Mouse (Mus musculus): ENCODE measurements around the gene Uchl3. TPM values are rescaled to one million over a fixed set of nuclear protein-coding genes. Genes with fewer than 3 reads are reported as not detected.
A peak's percentile ranks its signal among the peaks of the same experiment; 100 is the strongest.

Uchl3 gene
- total and polyA plus RNA-seq, 2 experiments from 2014 or later: 43.5 to 241 TPM

DNA sequence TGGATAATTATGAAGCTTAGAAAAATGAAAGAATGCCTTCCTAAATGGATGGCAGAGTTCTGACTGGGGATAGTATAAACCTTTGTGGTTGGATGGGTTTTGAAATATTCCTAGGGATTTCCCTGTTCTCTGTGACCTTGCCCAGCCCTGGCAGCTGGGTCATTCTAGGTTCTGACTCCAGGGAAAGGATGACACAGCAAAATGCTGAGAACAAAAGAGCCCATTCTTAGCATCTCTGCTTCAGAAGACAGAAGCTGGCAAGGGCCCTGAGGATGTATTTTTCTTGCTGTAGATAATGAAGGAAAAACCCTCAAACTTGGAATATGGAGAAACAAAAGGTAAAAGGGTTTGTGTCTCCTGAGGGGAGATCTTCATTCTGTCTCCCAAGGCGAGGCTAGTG is 40.6 kb upstream of the Uchl3 start:
- no peak overlapping the region for H3K4me2 ChIP-seq (ENCODE audit: low read depth, low read length)
- H3K9ac ChIP-seq (replicated peaks; ENCODE audit: low read length): no peak overlapping the region
- no peak for DNase-seq (ENCODE audit: low spot score)
- H3K27ac ChIP-seq: no peak overlapping the region
- 67% methylated on average over 1 of the region's 1 CpGs for WGBS
- H3K4me3 ChIP-seq (ENCODE audit: low read length): no peak overlapping the region
- no peaks in the 10 kb centered on the region for H3K4me1 ChIP-seq (ENCODE audit: insufficient read depth, low read length)
- no peaks in the 10 kb centered on the region for H3K27me3 ChIP-seq (ENCODE audit: insufficient read depth, low read length)
- no peaks in the 10 kb centered on the region for H3K9me3 ChIP-seq (ENCODE audit: low read length)
- no peak for ATAC-seq
- H3K36me3 ChIP-seq (ENCODE audit: insufficient read depth, low read length): no peaks in the 10 kb centered on the region
- TF ChIP-seq CTCF (IDR thresholded peaks at IDR 0.05; ENCODE audit: low read depth): no peak

DNA sequence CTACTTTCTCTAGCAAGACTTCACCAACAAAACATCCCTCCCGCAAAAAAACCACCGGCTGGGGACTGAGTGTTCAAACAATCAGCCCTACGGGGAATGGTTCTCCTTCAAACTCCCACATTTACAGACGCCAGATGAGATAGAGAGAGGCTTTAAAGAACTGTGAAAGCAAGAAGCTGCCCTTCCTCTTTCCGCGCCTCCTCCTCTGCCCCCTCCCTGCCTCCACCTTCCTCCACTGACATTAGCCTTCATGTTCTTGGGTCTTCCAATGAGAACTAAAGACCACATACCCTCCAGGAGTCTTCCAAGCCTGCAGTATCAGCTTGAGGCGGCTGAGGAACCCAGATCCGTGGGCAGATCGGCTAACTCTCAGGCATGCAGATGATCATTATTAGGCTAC is 37.6 kb upstream of the Uchl3 start:
- Histone ChIP-seq H3K9ac (replicated peaks; ENCODE audit: low read length) (no peak overlapping the region), H3K4me1 (ENCODE audit: insufficient read depth, low read length) (no peaks in the 10 kb centered on the region), H3K27me3 (ENCODE audit: insufficient read depth, low read length) (no peaks in the 10 kb centered on the region), H3K36me3 (ENCODE audit: insufficient read depth, low read length) (no peaks in the 10 kb centered on the region), H3K4me3 (ENCODE audit: low read length) (no peak overlapping the region), H3K4me2 (ENCODE audit: low read depth, low read length) (no peak overlapping the region), H3K27ac (no peak overlapping the region), H3K9me3 (ENCODE audit: low read length) (no peaks in the 10 kb centered on the region)
- TF ChIP-seq CTCF (IDR thresholded peaks at IDR 0.05; ENCODE audit: low read depth): no peak
- DNase-seq (ENCODE audit: low spot score): no peak
- ATAC-seq: no peak
- 76% methylated on average over 9 of the region's 9 CpGs for WGBS

DNA sequence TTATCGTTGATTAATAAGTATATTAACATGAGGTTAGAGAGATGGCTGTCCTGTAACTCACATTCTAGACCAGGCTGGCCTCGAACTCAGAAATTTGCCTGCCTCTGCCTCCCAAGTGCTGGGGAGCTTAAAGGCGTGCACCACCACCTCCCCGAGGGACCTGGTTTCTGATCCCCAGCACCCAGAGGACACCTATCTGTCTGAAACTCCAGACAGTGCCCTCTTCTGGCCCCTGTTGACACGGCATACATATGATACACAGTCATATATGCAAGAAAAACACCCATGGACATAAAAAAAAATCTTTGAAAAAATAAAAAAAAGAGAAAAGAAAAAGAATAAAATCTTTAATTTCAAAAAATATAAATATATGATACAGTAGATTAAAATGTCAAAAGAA is 36.1 kb upstream of the Uchl3 start:
- DNase-seq (ENCODE audit: low spot score): no peak
- Histone ChIP-seq H3K27ac (no peak overlapping the region), H3K9ac (replicated peaks; ENCODE audit: low read length) (no peak overlapping the region), H3K36me3 (ENCODE audit: insufficient read depth, low read length) (no peaks in the 10 kb centered on the region), H3K4me2 (ENCODE audit: low read depth, low read length) (no peak overlapping the region), H3K9me3 (ENCODE audit: low read length) (no peaks in the 10 kb centered on the region), H3K27me3 (ENCODE audit: insufficient read depth, low read length) (no peaks in the 10 kb centered on the region), H3K4me3 (ENCODE audit: low read length) (no peak overlapping the region), H3K4me1 (ENCODE audit: insufficient read depth, low read length) (no peaks in the 10 kb centered on the region)
- no peak for ATAC-seq
- TF ChIP-seq CTCF (IDR thresholded peaks at IDR 0.05; ENCODE audit: low read depth): no peak
- WGBS: 93% methylated on average over 5 of the region's 5 CpGs

DNA sequence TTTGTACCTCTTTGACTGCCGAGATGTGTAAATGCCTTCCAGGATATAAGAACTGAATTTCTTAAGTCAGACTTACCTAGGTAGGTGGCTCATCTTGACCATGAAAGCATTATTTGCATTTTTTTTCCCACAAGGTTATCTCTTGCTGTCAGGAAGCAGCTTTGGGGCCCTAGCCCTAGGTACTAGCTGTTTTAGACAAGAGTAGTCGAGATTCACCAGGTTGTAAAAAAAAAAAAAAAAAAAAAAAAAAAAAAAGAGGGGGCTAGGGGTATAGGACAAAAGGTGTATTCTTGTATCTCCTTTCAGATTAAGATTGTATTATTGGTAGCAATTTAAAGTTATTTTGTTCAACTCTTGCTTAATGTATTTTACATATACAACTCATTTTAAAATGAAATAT is 23.2 kb upstream of the Uchl3 start:
- H3K36me3 ChIP-seq (ENCODE audit: insufficient read depth, low read length): peaks cover 13% of the 10 kb centered on the region; the same call in 1 of the 2 replicates
- no peak for ATAC-seq
- no peaks in the 10 kb centered on the region for H3K9me3 ChIP-seq (ENCODE audit: low read length)
- H3K9ac ChIP-seq (replicated peaks; ENCODE audit: low read length): no peak overlapping the region
- WGBS: 89% methylated on average over 2 of the region's 2 CpGs
- H3K27me3 ChIP-seq (ENCODE audit: insufficient read depth, low read length): no peaks in the 10 kb centered on the region
- no peak overlapping the region for H3K4me3 ChIP-seq (ENCODE audit: low read length)
- H3K27ac ChIP-seq: no peak overlapping the region
- H3K4me2 ChIP-seq (ENCODE audit: low read depth, low read length): no peak overlapping the region
- TF ChIP-seq CTCF (IDR thresholded peaks at IDR 0.05; ENCODE audit: low read depth): no peak
- H3K4me1 ChIP-seq (ENCODE audit: insufficient read depth, low read length): no peaks in the 10 kb centered on the region
- DNase-seq (ENCODE audit: low spot score): no peak

DNA sequence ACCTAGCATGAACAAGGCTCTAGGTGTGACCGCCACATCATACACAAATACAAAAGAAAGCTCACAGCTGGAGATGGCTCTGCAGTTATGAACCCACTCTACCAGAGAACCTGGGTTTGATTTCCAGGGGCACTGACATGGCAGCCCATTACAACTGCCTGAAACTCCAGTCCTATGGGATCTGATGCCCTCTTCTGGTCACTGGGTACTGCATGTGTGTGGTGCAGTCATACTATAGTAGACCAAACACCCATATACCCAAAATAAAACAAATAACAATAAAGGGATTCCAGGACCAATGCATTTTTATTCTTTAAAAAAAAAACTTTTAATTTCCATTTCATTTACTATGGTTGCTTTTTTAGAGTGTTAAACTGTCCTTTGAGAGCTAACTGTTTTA is 18.0 kb upstream of the Uchl3 start:
- DNase-seq (ENCODE audit: low spot score): no peak
- Histone ChIP-seq H3K4me1 (ENCODE audit: insufficient read depth, low read length) (peaks cover 8% of the 10 kb centered on the region; the same call in 1 of the 2 replicates), H3K4me3 (ENCODE audit: low read length) (no peak overlapping the region), H3K9me3 (ENCODE audit: low read length) (no peaks in the 10 kb centered on the region), H3K27me3 (ENCODE audit: insufficient read depth, low read length) (no peaks in the 10 kb centered on the region), H3K36me3 (ENCODE audit: insufficient read depth, low read length) (peaks cover 13% of the 10 kb centered on the region; the same call in 1 of the 2 replicates), H3K4me2 (ENCODE audit: low read depth, low read length) (no peak overlapping the region), H3K9ac (replicated peaks; ENCODE audit: low read length) (no peak overlapping the region), H3K27ac (no peak overlapping the region)
- WGBS: 97% methylated on average over 1 of the region's 1 CpGs
- peak; percentile 40 for TF ChIP-seq CTCF (IDR thresholded peaks at IDR 0.05; ENCODE audit: low read depth)
- ATAC-seq: no peak

DNA sequence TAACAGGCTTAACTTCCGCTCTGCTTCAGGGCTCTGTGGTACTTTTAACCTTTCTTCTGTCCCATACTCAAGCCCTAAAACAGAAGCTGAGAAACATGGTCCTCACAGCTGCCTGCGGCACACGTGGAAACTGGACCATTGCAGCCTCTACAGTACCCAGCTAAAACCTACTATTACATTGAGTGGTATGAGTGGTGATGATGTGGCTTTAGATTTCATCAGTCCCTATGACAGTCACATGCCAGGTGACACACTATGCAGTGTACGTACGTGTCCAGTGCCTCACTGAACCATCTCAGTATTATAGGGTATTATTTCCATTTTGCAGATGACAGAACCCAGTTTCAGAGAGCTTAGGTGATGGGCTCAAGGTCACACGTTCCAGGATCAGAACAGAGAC is 16.4 kb upstream of the Uchl3 start:
- ATAC-seq (no peak), DNase-seq (ENCODE audit: low spot score) (no peak)
- no peak overlapping the region for H3K9ac ChIP-seq (replicated peaks; ENCODE audit: low read length)
- no peaks in the 10 kb centered on the region for H3K9me3 ChIP-seq (ENCODE audit: low read length)
- no peak overlapping the region for H3K27ac ChIP-seq
- H3K4me1 ChIP-seq (ENCODE audit: insufficient read depth, low read length): peaks cover 8% of the 10 kb centered on the region; the same call in 1 of the 2 replicates
- no peak overlapping the region for H3K4me2 ChIP-seq (ENCODE audit: low read depth, low read length)
- TF ChIP-seq CTCF (IDR thresholded peaks at IDR 0.05; ENCODE audit: low read depth): no peak
- peaks cover 10% of the 10 kb centered on the region; the same call in 1 of the 2 replicates for H3K36me3 ChIP-seq (ENCODE audit: insufficient read depth, low read length)
- no peaks in the 10 kb centered on the region for H3K27me3 ChIP-seq (ENCODE audit: insufficient read depth, low read length)
- 89% methylated on average over 6 of the region's 6 CpGs for WGBS
- no peak overlapping the region for H3K4me3 ChIP-seq (ENCODE audit: low read length)

DNA sequence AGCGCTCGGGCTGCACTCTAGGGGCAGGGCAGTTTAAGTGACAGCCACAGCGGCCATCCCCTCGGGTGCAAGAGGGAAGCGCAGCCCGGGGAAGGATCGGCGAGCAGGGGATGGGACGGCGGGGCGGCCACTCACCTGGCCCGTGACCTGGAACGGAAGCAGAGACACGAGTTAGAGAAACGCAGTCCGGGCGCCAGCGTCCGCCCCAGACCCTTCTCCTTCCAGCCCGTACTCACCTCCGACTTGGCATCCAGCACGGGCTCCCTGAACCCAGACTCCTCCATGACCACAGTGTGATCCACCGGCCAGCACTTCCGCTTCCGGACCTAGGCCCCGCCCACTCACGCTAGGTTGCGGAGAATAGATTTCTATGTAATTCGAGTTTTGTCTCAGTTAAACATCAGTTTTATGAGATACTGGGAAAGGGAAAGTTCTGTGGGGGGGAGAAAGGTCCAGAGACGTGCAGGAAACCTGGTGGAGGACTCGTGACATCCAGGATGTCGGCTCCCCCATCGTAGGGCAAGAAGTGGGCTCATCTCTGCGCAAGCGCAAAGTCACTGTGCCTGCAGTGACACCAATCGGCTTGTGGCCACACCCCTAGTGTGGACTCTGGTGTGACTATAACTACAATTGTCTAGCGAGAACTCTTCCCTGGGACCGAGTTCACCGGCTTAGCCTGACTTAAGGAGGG is 13.5 kb upstream of the Uchl3 start, which contains the start of gene Commd6:
Commd6 (minus strand) TSS at position 534 of the 691 bp plus-strand sequence.
- Histone ChIP-seq H3K4me2 (ENCODE audit: low read depth, low read length) (peak within 1 kb of the TSS; percentile 90), H3K9ac (replicated peaks; ENCODE audit: low read length) (peak within 1 kb of the TSS; percentile 80), H3K27ac (peak within 1 kb of the TSS; percentile 88), H3K27me3 (ENCODE audit: insufficient read depth, low read length) (no peaks in the 10 kb centered on the region), H3K9me3 (ENCODE audit: low read length) (no peaks in the 10 kb centered on the region), H3K4me1 (ENCODE audit: insufficient read depth, low read length) (peaks cover 8% of the 10 kb centered on the region; the same call in 1 of the 2 replicates), H3K4me3 (ENCODE audit: low read length) (peak within 1 kb of the TSS; percentile 89), H3K36me3 (ENCODE audit: insufficient read depth, low read length) (no peaks in the 10 kb centered on the region)
- WGBS: under 1% methylated on average over 39 of the region's 39 CpGs
- peak; percentile 33 for TF ChIP-seq CTCF (IDR thresholded peaks at IDR 0.05; ENCODE audit: low read depth)
- DNase-seq (ENCODE audit: low spot score) (peak; percentile 97), ATAC-seq (peak; percentile 99)

Measured in hindbrain, postnatal 0 days (tissue).